Mouse (Mus musculus) midbrain, postnatal 0 days (tissue): ENCODE data around the gene Teddm2. TPM values are rescaled to one million over a fixed set of nuclear protein-coding genes. Genes with fewer than 3 reads are reported as not detected.
A peak's percentile ranks its signal among the peaks of the same experiment; 100 is the strongest.

Experiments used
- ATAC-seq: fragments of 200-750 bp; cut with Nextera tagmentation; 2 replicates; pipeline ENCODE4 v1.8.0; 2017; ENCODE audit warnings: moderate number of reproducible peaks, mild to moderate bottlenecking, moderate TSS enrichment, moderate library complexity; ENCODE audit not compliant: low FRiP score
- DNase-seq: peaks from one replicate; pipeline ENCODE4 v3.0.0-alpha.2; 2015; ENCODE audit warnings: low spot score
- H3K27ac ChIP-seq: fragments of 300-500 bp; sonication (generic); 2 replicates; pipeline ENCODE4 v1.5.1; 2014; ENCODE audit warnings: low read depth, mild to moderate bottlenecking, low read length, mixed read lengths
- H3K27me3 ChIP-seq: fragments of 300-500 bp; sonication (generic); 2 replicates; pipeline ENCODE4 v1.6.1; 2014; ENCODE audit warnings: low read length, control low read depth, mixed read lengths; ENCODE audit not compliant: insufficient read depth
- H3K36me3 ChIP-seq: fragments of 300-500 bp; sonication (generic); 2 replicates; pipeline ENCODE4 v1.6.1; 2014; ENCODE audit warnings: low read length, control low read depth, mixed read lengths; ENCODE audit not compliant: insufficient read depth
- H3K4me1 ChIP-seq: fragments of 300-500 bp; sonication (generic); 2 replicates; pipeline ENCODE4 v1.6.1; 2014; ENCODE audit warnings: mild to moderate bottlenecking, control low read depth, antibody characterized with exemption, low read length, mixed read lengths; ENCODE audit not compliant: insufficient read depth
- H3K4me2 ChIP-seq: fragments of 300-500 bp; sonication (generic); 2 replicates; pipeline ENCODE4 v1.6.1; 2014; ENCODE audit warnings: low read depth, mild to moderate bottlenecking, low read length, mixed read lengths; ENCODE audit not compliant: poor library complexity, severe bottlenecking
- H3K4me3 ChIP-seq: fragments of 300-500 bp; sonication (generic); 2 replicates; pipeline ENCODE4 v1.5.1; 2014; ENCODE audit warnings: low read depth, mild to moderate bottlenecking, low read length, moderate library complexity
- H3K9ac ChIP-seq: fragments of 300-500 bp; sonication (generic); replicated peaks from 2 replicates; pipeline ENCODE4 v1.6.1; 2014; ENCODE audit warnings: mild to moderate bottlenecking, low read length, moderate library complexity, mixed read lengths; ENCODE audit not compliant: poor library complexity, severe bottlenecking
- H3K9me3 ChIP-seq: fragments of 300-500 bp; sonication (generic); 2 replicates; pipeline ENCODE4 v1.6.1; 2016; ENCODE audit warnings: low read length, control low read depth
- CTCF ChIP-seq: IDR thresholded peaks from 2 replicates; pipeline ENCODE4 v1.5.1; 2016; ENCODE audit warnings: antibody characterized with exemption, mild to moderate bottlenecking
- WGBS: fragments of 180-500 bp; shearing (Covaris S2); extraction: QIAGEN DNeasy Blood & Tissue Kit; methylation state at CpG from one replicate; pipeline ENCODE4 v1.1.7; 2014; 5-methylcytosine and 5-hydroxymethylcytosine counted together
- polyA plus RNA-seq: library from polyadenylated mRNA; unstranded; fragments of >200 nt; fragmentation: Nextera tagmentation; extraction: Ambion mirVana; gene quantifications from 2 replicates; pipeline ENCODE4 v1.2.1, GENCODE M21; 2015
- total RNA-seq: library from RNA; depleted of rRNA; stranded (reverse); fragments of >200 nt; gene quantifications from 2 replicates; pipeline ENCODE4 v1.2.3, GENCODE M21; 2014

Teddm2 gene
- total and polyA plus RNA-seq, 2 experiments from 2014 or later: 0.66 to 1.7 TPM

DNA sequence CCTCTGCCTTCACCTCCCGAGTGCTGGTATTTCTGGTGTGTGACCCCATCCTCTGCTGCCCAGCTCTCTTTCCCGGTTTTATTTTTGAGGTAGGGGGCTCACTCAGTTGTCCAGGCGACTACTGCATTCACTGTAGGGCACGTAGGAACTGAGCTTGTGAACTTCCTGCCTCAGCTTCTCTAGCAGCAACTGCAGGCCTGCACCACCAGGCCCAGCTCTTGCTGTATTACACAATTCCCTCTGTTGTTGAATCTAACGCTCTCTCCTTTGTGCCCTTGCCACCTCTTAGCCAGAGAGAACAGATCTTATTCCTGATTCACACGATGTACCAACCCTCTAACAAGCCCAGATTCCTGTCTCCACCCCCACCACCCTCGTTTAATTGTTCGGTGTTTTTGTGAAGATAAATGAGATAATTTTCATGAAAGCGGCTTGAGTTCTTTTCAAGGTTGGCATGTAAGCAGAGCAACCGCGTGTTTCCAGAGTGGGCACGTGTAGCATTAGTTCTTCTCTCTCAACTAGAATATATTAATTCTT, 35.9 kb upstream of the Teddm2 start:
- DNase-seq (no peak), ATAC-seq (no peak)
- no peak overlapping the region for H3K4me2 ChIP-seq
- H3K36me3 ChIP-seq: no peaks in the 10 kb centered on the region
- H3K27ac ChIP-seq: no peak overlapping the region
- no peak overlapping the region for H3K9ac ChIP-seq
- H3K27me3 ChIP-seq: no peaks in the 10 kb centered on the region
- no peak overlapping the region for H3K4me3 ChIP-seq
- WGBS: 69% methylated on average over 12 of the region's 12 CpGs
- H3K4me1 ChIP-seq: no peaks in the 10 kb centered on the region
- no peak for TF ChIP-seq CTCF
- no peaks in the 10 kb centered on the region for H3K9me3 ChIP-seq

GRCm38 (mm10) chr1:153933772-153934171, 33.7 kb upstream of the Teddm2 start:
- no peak for TF ChIP-seq CTCF
- Histone ChIP-seq H3K9ac (no peak overlapping the region), H3K4me1 (no peaks in the 10 kb centered on the region), H3K27ac (no peak overlapping the region), H3K27me3 (no peaks in the 10 kb centered on the region), H3K9me3 (no peaks in the 10 kb centered on the region), H3K36me3 (no peaks in the 10 kb centered on the region), H3K4me3 (no peak overlapping the region), H3K4me2 (no peak overlapping the region)
- ATAC-seq (no peak), DNase-seq (peak; percentile 72)
- 67% methylated on average over 1 of the region's 1 CpGs for WGBS

- ATAC-seq (no peak), DNase-seq (no peak)
- no peak overlapping the region for H3K27ac ChIP-seq
- WGBS: 88% methylated on average over 2 of the region's 2 CpGs
- no peak overlapping the region for H3K4me3 ChIP-seq
- H3K4me2 ChIP-seq: no peak overlapping the region
- no peak for TF ChIP-seq CTCF
- H3K36me3 ChIP-seq: no peaks in the 10 kb centered on the region
- H3K9ac ChIP-seq: no peak overlapping the region
- H3K4me1 ChIP-seq: no peaks in the 10 kb centered on the region
- H3K27me3 ChIP-seq: no peaks in the 10 kb centered on the region
- no peaks in the 10 kb centered on the region for H3K9me3 ChIP-seq
These were observed 30.4 kb upstream of the Teddm2 start for GRCm38 (mm10) chr1:153930431-153930830.

GRCm38 (mm10) chr1:153924395-153925385, 24.7 kb upstream of the Teddm2 start:
- Histone ChIP-seq H3K9ac (no peak overlapping the region), H3K27ac (no peak overlapping the region), H3K4me1 (no peaks in the 10 kb centered on the region), H3K4me2 (no peak overlapping the region), H3K27me3 (no peaks in the 10 kb centered on the region), H3K4me3 (no peak overlapping the region), H3K36me3 (no peaks in the 10 kb centered on the region), H3K9me3 (no peaks in the 10 kb centered on the region)
- ATAC-seq (no peak), DNase-seq (no peak)
- no peak for TF ChIP-seq CTCF
- 83% methylated on average over 6 of the region's 6 CpGs for WGBS

- H3K36me3 ChIP-seq: no peaks in the 10 kb centered on the region
- H3K4me2 ChIP-seq: no peak overlapping the region
- H3K4me3 ChIP-seq: no peak overlapping the region
- no peaks in the 10 kb centered on the region for H3K4me1 ChIP-seq
- no peak overlapping the region for H3K27ac ChIP-seq
- H3K9ac ChIP-seq: no peak overlapping the region
- WGBS: 58% methylated on average over 5 of the region's 5 CpGs
- DNase-seq (no peak), ATAC-seq (no peak)
- no peaks in the 10 kb centered on the region for H3K27me3 ChIP-seq
- no peak for TF ChIP-seq CTCF
- no peaks in the 10 kb centered on the region for H3K9me3 ChIP-seq
These were observed 22.6 kb upstream of the Teddm2 start for GRCm38 (mm10) chr1:153922571-153923021.

GRCm38 (mm10) chr1:153921642-153922041, 21.6 kb upstream of the Teddm2 start:
- no peak overlapping the region for H3K9ac ChIP-seq
- H3K9me3 ChIP-seq: no peaks in the 10 kb centered on the region
- no peak overlapping the region for H3K4me2 ChIP-seq
- no peaks in the 10 kb centered on the region for H3K36me3 ChIP-seq
- no peak for TF ChIP-seq CTCF
- no peaks in the 10 kb centered on the region for H3K4me1 ChIP-seq
- H3K27ac ChIP-seq: no peak overlapping the region
- DNase-seq (no peak), ATAC-seq (no peak)
- H3K4me3 ChIP-seq: no peak overlapping the region
- 90% methylated on average over 3 of the region's 3 CpGs for WGBS
- H3K27me3 ChIP-seq: no peaks in the 10 kb centered on the region
